Mouse (Mus musculus) CD4-positive, CD25-positive, alpha-beta regulatory T cell, adult 2 months (primary cell): Measurements from ENCODE around the gene P2rx5.

Experiments
- DNase-seq: peaks from one replicate; pipeline ENCODE4 v3.0.0-alpha.2; 2012; ENCODE audit warnings: low read depth, low spot score

P2rx5 gene

GRCm38 (mm10) chr11:73175612-73176011 lies 15.4 kb downstream of the P2rx5 start:
- DNase-seq: no peak

- no peak for DNase-seq
Observed at GRCm38 (mm10) chr11:73176186-73176585, 16.0 kb downstream of the P2rx5 start.

GRCm38 (mm10) chr11:73176608-73177508 lies 16.6 kb downstream of the P2rx5 start, which contains the start of the genes Emc6 and Tax1bp3:
TSS of gene Emc6 (minus strand) at chr11:73177037.
TSS of gene Tax1bp3 (plus strand) at chr11:73177083.
- DNase-seq: peak; percentile 99

GRCm38 (mm10) chr11:73177509-73177875 lies 17.3 kb downstream of the P2rx5 start:
- DNase-seq: peak; percentile 49

- DNase-seq: no peak
Observed at GRCm38 (mm10) chr11:73177895-73178294, 17.7 kb downstream of the P2rx5 start.

- no peak for DNase-seq
Observed at GRCm38 (mm10) chr11:73185872-73186615, 25.8 kb downstream of the P2rx5 start.

- no peak for DNase-seq
Observed at GRCm38 (mm10) chr11:73187231-73187630, 27.0 kb downstream of the P2rx5 start.

GRCm38 (mm10) chr11:73193047-73193446 lies 32.8 kb downstream of the P2rx5 start:
- no peak for DNase-seq

GRCm38 (mm10) chr11:73194444-73194843 lies 34.2 kb downstream of the P2rx5 start:
- no peak for DNase-seq

- no peak for DNase-seq
Observed at GRCm38 (mm10) chr11:73198190-73198589, 38.0 kb downstream of the P2rx5 start.

- DNase-seq: peak; percentile 89
Observed at GRCm38 (mm10) chr11:73198603-73199229, 38.5 kb downstream of the P2rx5 start, which contains the start of gene Ctns. TSS of gene Ctns (minus strand) at chr11:73199042.

- peak; percentile 95 for DNase-seq
Observed at GRCm38 (mm10) chr11:73199230-73199712, 39.0 kb downstream of the P2rx5 start, which contains the start of gene Shpk. TSS of gene Shpk (plus strand) at chr11:73199460.

- DNase-seq: peak; percentile 77
Observed at GRCm38 (mm10) chr11:73199879-73200278, 39.7 kb downstream of the P2rx5 start.

- no peak for DNase-seq
Observed at GRCm38 (mm10) chr11:73201021-73201420, 40.8 kb downstream of the P2rx5 start.

- DNase-seq: no peak
Observed at GRCm38 (mm10) chr11:73201597-73201996, 41.4 kb downstream of the P2rx5 start.

- no peak for DNase-seq
Observed at GRCm38 (mm10) chr11:73203895-73204294, 43.7 kb downstream of the P2rx5 start.

GRCm38 (mm10) chr11:73205194-73205593 lies 45.0 kb downstream of the P2rx5 start:
- no peak for DNase-seq

- DNase-seq: peak; percentile 43
Observed at GRCm38 (mm10) chr11:73207621-73208020, 47.4 kb downstream of the P2rx5 start.

- DNase-seq: no peak
Observed at GRCm38 (mm10) chr11:73213956-73214355, 53.7 kb downstream of the P2rx5 start.

- peak; percentile 11 for DNase-seq
Observed at GRCm38 (mm10) chr11:73219671-73220070, 59.5 kb downstream of the P2rx5 start.

- no peak for DNase-seq
Observed at GRCm38 (mm10) chr11:73220651-73221050, 60.4 kb downstream of the P2rx5 start.
